Mouse (Mus musculus) spleen, adult 2 months (tissue): ENCODE measurements around the gene Hs2st1.

Experiments
- CTCF ChIP-seq: fragments of 200-500 bp; IDR thresholded peaks from 2 replicates; pipeline ENCODE4 v1.5.1; 2011; ENCODE audit warnings: mild to moderate bottlenecking, inconsistent platforms; ENCODE audit not compliant: insufficient read depth, insufficient read length, insufficient replicate concordance; ENCODE audit errors: extremely low read depth
- POLR2A ChIP-seq: fragments of 200-500 bp; IDR thresholded peaks from 2 replicates; pipeline ENCODE4 v1.6.1; 2011; ENCODE audit warnings: low read depth, low read length, inconsistent platforms

DNA sequence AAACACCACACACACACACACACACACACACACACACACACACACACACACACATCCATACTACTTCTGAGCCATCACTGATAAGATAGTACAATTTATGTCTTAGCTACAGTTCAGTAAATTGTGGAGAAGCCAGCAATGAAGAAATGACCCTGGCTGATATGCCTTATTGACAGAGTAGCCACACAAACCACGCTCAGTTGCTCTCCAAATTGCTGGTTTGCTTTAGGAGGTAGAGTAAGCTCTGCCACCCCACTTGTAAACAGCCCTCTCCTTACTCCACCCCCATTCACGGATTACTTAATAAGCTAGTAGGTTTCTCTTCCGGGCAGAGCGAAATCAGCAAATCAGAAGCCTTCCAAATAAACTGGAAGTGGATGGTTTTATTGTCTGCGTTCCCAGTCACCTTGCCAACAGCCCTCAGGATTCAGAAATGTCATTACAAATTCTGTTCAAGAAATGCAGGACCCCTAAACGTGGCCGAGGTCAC lies 175.5 kb downstream of the Hs2st1 start:
- TF ChIP-seq CTCF (no peak), POLR2A (no peak)
